Mouse (Mus musculus) thymus, postnatal 4 days (tissue): ENCODE measurements around the gene Gsdma3.

Experiments used
- DNase-seq: peaks from one replicate; pipeline ENCODE4 v3.0.0; 2021

Gene Gsdma3

GRCm38 (mm10) chr11:98625611-98626410, at the start of gene Gsdma3, which contains the start of gene Gm12355:
Gene Gsdma3, plus strand, starts transcription at chr11:98626360.
Gene Gm12355, minus strand, starts transcription at chr11:98625661.
- DNase-seq = no peak

DNA sequence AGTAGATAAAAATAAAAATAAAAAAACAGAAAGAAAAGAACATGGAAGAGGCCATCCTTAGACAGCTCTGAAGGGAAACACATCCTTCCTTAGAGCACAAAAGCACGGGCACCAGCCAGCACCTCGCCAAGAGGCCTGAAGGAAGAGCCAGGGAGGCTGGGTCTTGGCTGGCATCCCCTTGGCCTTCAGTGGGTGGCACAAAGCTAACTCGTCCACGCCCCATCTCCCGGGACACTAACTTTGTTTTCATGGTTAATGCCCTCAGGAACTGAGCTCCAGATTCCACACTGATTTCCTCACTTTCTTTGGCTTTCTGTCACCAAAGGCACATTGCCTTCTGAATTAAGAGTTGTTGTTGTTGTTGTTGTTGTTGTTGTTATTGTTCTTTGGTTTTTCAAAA, 48.4 kb upstream of the Gsdma3 start:
- no peak for DNase-seq

DNA sequence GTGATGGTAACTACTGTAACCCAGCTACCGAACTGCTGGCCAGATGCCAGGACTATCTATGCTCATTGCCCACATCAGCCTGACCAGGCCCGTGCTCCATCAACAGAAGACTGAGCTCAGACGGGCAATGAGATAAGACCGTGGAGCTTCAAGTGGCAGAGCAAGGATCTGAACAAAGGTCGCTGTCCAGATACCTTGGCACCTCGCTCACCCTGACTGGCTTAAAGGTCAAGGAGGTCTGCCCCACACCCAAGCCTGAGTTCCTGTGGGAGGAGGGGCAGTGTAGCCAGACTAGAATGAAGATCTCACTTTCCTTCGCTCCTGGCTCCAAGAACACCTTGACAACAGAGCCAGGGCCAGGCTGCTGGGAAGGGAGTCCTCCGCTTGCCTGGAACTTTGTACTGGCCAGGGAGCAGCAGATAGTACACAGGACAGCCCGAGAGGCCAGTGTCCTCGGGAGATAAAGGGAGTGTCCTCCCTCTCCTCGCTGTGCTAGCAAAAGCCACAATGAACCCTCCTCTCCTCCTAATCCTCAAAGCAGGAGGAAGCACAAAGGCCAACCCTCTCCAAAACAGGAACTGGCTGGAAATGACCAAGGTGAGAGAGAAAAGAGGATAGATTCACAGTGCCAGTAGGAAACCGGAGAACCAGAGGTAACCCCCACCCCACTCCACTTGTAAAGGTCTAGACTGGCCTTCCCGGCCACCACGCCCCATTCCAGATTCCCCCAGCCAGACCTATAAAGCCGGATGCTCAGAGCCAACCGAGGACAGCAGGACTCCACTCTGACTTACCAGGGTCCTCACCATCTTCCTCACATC, 45.6 kb upstream of the Gsdma3 start:
- no peak for DNase-seq

DNA sequence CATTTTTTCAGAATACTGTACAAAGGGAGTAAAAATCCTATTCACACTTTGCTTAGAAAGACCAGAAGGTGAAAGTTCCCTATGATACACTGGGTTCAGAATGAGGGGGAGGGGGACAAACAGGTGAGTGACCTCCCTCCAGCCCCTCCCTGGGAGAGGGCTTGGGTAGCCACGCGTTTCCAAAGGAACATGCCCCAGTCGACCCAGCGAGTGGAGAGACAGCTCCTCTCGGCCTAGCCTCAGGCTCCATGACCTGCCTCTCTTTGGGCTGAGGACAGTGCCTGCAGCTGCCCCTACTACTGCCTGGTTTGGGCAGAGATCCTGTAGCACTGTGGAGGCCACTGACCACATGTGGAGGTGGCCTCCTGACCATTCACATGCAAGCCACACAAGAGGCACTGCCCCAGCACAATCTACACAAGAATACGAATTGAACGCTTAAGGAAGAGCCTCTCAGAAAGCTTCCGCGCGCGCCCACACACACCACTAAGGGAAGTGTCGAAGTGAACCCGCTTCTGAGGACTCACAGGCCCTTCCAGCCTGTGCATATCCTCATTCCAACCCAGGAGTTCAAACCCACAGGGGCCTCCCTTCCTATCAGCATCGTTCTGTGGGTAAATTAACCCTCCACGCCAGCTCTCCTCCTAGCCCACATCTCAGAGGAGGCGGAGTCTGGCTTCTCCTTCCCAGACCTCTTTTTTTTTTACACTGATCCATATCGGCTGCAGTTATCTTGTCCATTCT, 44.7 kb upstream of the Gsdma3 start:
- no peak for DNase-seq

DNA sequence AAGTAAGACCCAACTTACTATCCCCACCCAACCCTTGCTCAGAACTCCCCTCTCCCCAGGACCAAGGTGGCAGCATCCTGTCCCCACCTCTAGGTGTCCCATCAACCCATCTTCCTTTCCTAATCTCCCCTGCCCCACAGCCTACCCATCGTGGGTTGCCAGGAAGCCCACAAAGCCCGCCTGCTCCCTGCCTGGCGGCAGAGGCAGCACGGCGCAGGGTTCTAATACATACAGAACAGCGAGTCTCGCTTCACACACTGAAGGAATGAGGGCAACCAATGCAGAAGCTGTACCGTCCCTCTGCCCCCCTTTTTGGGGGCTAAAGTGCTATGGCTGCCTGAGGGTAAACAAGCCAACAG, 44.2 kb upstream of the Gsdma3 start:
- DNase-seq = no peak

GRCm38 (mm10) chr11:98582551-98583264, 43.5 kb upstream of the Gsdma3 start:
- no peak for DNase-seq

DNA sequence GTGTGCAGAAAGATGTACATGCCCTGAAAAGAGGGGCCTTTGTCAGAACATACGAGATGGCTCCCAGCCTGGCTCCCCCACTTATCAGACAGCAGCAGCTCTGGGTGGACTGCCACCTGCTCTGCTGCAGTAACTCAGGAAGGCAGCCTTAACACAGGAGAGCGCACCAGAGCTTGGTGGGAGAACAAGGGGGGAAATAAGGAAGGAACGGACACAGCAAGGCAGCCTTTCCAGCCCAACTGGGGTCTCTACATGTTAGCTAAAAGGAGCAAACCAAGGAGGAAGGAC, 43.0 kb upstream of the Gsdma3 start:
- DNase-seq = no peak

DNA sequence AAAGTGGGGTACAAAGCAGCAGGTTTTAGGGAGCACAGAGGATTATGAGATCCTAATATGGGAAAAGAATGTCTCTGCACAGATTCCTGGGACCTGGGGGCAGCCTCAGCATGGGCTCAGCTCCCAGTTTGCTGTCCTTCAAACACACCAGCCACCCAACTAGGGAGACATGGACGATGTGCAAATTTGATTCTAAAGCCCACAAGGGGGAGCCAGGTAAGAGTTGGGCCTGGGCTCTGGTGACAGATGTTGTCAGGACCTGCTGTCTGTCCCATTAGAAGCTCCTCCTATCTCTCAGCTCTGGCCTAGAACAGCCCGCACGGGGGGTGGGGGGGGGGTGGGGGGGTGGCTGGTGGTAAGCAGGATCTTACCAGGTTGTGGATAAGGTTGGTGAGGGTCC, 42.6 kb upstream of the Gsdma3 start:
- peak; percentile 42 for DNase-seq

GRCm38 (mm10) chr11:98584146-98584545, 42.0 kb upstream of the Gsdma3 start:
- DNase-seq = no peak

DNA sequence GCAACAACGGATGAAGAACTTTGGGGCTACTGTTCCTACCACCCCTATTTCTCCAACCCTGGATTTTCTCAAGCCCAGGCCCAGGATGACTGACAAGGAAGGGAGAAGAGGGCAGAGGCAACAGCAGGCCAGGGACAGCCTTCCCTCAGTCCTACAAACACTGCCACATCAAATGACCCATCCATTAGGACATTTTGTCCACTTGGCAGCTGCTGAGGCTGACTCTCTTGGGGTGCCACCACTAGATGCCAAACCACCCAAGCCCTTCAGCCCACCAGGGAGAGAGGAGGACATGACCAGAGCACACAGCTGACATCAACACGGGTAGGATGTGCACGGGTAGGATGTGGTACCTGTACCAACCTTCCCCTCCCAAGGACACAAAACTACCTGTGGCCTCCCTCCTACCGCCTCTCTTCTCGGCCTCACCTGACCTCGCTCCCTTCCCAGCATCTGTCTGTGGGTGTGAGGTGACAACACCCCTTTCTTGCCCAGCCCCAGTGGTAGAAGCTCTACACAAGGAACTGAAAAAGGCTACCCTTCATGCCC, 41.5 kb upstream of the Gsdma3 start:
- no peak for DNase-seq

DNA sequence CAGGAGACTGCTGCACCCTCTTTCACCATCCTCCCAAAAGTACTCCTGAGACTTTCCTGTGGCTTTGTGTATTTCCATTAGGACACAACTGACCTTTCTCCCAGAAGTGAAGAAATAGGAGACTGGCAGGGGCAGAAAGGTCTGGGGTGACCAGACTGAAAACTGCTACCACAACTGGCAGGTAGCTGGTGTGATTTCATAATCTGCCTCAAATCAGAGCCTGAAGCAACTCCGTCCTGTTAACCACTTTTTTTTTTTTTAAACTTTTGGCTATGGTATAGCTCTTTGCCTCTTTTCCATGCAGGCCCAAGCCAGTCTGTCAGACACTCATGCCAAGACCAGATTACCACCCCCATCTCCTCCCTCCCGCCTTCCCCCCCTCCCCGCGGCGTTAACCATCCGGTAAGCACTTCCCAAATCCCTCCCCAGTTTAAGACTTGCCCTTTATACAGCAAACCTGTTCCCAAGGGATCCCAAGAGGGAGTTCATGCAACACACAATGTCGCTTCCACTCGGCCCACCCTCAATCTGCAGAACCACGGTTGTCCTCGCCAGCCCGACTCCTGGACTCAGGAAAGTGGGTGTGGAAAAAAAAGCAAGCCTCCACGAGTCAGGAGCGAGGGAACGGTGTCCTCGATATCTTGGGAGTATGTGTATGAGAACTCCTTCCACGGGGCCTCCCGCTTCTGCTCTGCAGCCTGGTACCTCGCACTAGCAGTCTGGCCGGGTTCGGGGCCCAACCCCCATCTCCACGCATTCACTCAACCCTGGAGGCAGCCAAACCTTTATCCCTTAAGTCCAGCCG, 39.9 kb upstream of the Gsdma3 start:
- DNase-seq = no peak

- DNase-seq = peak; percentile 99
Measured at GRCm38 (mm10) chr11:98586892-98587563, 39.1 kb upstream of the Gsdma3 start, which contains the start of gene Ormdl3. Gene Ormdl3, minus strand, starts transcription at chr11:98587368.

- peak; percentile 40 for DNase-seq
Measured at GRCm38 (mm10) chr11:98587684-98588546, 38.2 kb upstream of the Gsdma3 start.

GRCm38 (mm10) chr11:98588833-98589281, 37.3 kb upstream of the Gsdma3 start:
- no peak for DNase-seq

GRCm38 (mm10) chr11:98589306-98589705, 36.9 kb upstream of the Gsdma3 start:
- no peak for DNase-seq

GRCm38 (mm10) chr11:98590548-98591445, 35.4 kb upstream of the Gsdma3 start:
- DNase-seq = no peak

DNA sequence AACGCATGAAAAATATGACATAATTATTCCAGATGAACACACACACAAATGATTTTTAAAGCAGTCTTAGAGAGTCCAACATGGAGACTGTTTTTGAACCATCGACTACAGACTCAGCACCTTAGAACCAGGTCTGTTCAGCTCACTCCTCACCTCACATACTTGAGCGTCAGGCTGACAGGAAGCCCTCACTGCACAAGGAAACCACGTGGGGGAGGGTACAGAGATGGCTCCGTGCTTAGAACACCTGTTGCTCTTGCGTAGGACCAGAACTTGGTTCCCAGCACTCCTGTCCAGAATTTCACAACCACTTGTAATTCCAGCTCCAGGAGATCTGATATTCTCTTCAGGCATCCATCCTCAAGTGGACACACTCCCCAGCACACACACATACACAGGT, 31.1 kb upstream of the Gsdma3 start:
- DNase-seq = no peak

DNA sequence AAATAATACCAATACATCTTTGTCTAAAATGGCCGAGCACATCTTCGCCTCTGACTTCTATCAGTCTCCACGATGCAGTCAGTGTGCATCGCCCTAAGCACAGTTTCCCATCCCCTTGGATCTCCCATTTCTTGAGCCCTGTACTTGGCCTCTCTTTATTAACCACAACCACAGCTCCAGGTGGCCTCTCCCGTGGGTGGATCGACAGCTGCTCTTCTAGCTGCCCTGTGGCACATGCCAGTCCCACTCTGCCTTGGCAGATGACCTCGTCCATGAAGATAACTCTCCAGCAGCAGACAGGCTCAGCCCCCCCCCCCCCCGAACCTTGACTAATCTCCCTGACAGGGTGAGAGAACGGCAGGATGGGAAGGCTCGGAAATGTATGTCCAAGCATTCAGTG, 30.7 kb upstream of the Gsdma3 start:
- no peak for DNase-seq

DNA sequence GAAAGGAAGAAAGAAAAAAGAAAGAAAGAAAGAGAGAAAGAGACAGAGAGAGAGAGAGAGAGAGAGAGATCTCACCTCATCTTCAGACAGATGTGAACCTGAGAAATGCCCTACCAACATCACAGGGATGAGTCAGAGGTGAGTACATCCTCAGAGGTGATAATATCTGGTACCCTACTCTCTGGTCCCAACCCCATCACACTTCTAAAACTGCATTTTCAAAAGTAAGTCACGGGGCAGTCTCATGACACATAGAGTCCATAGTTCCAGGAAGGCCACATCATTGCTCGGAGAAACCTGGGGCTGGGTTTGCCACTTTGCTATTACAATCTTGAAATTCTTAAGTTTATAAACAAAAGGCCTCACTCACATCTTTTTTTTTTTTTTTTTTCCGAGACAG, 30.2 kb upstream of the Gsdma3 start:
- DNase-seq = no peak
